Mouse (Mus musculus): ENCODE measurements around the gene Fbxl4. TPM values are rescaled to one million over a fixed set of nuclear protein-coding genes. Genes with fewer than 3 reads are reported as not detected.

Gene Fbxl4
- polyA plus RNA-seq (2012; rRNA removed), result 16.4 and 20.3 TPM in 2 replicates

GRCm38 (mm10) chr4:22357266-22357930 is at the start of gene Fbxl4:
Gene Fbxl4, plus strand, starts transcription at chr4:22357543.

Other genes with a start within 250 kb of the Fbxl4 start
- 25.4 and 32.9 TPM in 2 replicates for gene Pou3f2, start 130.8 kb downstream of the Fbxl4 start, polyA plus RNA-seq (2012; rRNA removed)